Comparison of ENCODE assay signal across 9 mouse cellular contexts in genomic region chr17:36914108-36914507, GRCm38 (mm10). TPM values are rescaled to one million over a fixed set of nuclear protein-coding genes. Genes with fewer than 3 reads are reported as not detected.
DNase-seq lines count a peak whose midpoint lies in the region; TF ChIP-seq lines count a peak whose summit lies in the region.
"Had no signal": no experiment of that assay in that cellular context is flagged by ENCODE, and none has a peak within 500 bp of the region (broad histone marks: within the 10 kb centered on the region; RNA-seq: fewer than 3 reads in every experiment).

No protein-coding gene starts in this region.

- H3K4me3 ChIP-seq in gastrocnemius, adult 2 months: no peak overlapping the region
- no peak overlapping the region for H3K4me3 ChIP-seq in layer of hippocampus, adult 2 months
- H3K4me3 ChIP-seq: lung, embryonic 15.5 days had no signal

- intact Hi-C loops in gastrocnemius, adult 2 months (cut with DNase I): loop anchor here (2.0 kb wide), 1 partner anchor 83 kb away; no protein-coding TSS in a partner anchor

- peak; percentile 86 for TF ChIP-seq CTCF in gastrocnemius, adult 2 months (IDR thresholded peaks at IDR 0.05)
- peak; percentile 90 for TF ChIP-seq CTCF in layer of hippocampus, adult 2 months (conservative IDR thresholded peaks at IDR 0.05)

- peak; percentile 63 to 89 for DNase-seq in adrenal gland, adult (ENCODE audit: inconsistent age in 2 of 2, low spot score in 1 of 2)
- DNase-seq in adrenal gland, adult 8-10 months: no peak
- peak; percentile 43 for DNase-seq in Muller cell, postnatal 12 days (ENCODE audit: inconsistent ontology term)
- DNase-seq in cerebellum, adult 9-11 months: peak; percentile 61
- peak; percentile 75 for DNase-seq in gastrocnemius, adult 2 months
- DNase-seq in layer of hippocampus, adult 2 months (ENCODE audit: low spot score in 2 of 2): peak; percentile 70 to 86
- peak; percentile 77 for DNase-seq in lung, postnatal 25 days (ENCODE audit: low spot score)
- DNase-seq in right cerebral cortex, postnatal 4 days: peak; percentile 81

- no peak overlapping the region for H3K27ac ChIP-seq in gastrocnemius, adult 2 months
- no peak overlapping the region for H3K27ac ChIP-seq in layer of hippocampus, adult 2 months
- H3K27ac ChIP-seq: lung, embryonic 15.5 days had no signal

RNA-seq across cellular contexts. Expression of gene Trim31, which starts 16.2 kb away (rescaled TPM):
- total RNA-seq in adrenal gland, adult 8-10 months (2022): not detected
- not detected for total RNA-seq in gastrocnemius, adult 2 months (2021)
- under 1 TPM in 1 of 2 experiments, not detected in 1; 0.15 TPM for total RNA-seq in layer of hippocampus, adult 2 months (2021)

RNA-seq across cellular contexts. Expression of gene Trim40, which starts 24.2 kb away (rescaled TPM):
- total RNA-seq in adrenal gland, adult 8-10 months (2022): 1 to 10 TPM in 3 of 4 experiments, under 1 TPM in 1; 0.42 to 6.1 (median 3.3) TPM
- total RNA-seq in gastrocnemius, adult 2 months (2021): not detected
- total RNA-seq in layer of hippocampus, adult 2 months (2021): not detected

RNA-seq across cellular contexts. Expression of gene Rnf39, which starts 28.6 kb away (rescaled TPM):
- total RNA-seq in adrenal gland, adult 8-10 months (2022): under 1 TPM in 3 of 4 experiments, not detected in 1; 0.15 to 0.51 (median 0.17) TPM
- under 1 TPM; 0.14 to 0.33 TPM for total RNA-seq in gastrocnemius, adult 2 months (2021)
- 1 to 10 TPM; 5.2 to 5.3 TPM for total RNA-seq in layer of hippocampus, adult 2 months (2021)

RNA-seq across cellular contexts. Expression of gene Ppp1r11, which starts 37.4 kb away (rescaled TPM):
- total RNA-seq in adrenal gland, adult 8-10 months (2022): 100 to 1,000 TPM in 1 of 4 experiments, 10 to 100 TPM in 3; 74.5 to 104 (median 81.9) TPM
- total RNA-seq in gastrocnemius, adult 2 months (2021): 10 to 100 TPM; 52.2 to 57.7 TPM
- total RNA-seq in layer of hippocampus, adult 2 months (2021): 100 to 1,000 TPM; 132 to 139 TPM

RNA-seq across cellular contexts. Expression of gene Znrd1, which starts 44.3 kb away (rescaled TPM):
- 10 to 100 TPM; 39.0 to 48.4 (median 43.6) TPM for total RNA-seq in adrenal gland, adult 8-10 months (2022)
- 10 to 100 TPM; 17.7 to 23.6 TPM for total RNA-seq in gastrocnemius, adult 2 months (2021)
- total RNA-seq in layer of hippocampus, adult 2 months (2021): 10 to 100 TPM; 30.6 to 34.5 TPM

Comparison
In these comparisons a context has a peak if more than half of its experiments do, and no peak if none do; other contexts are left out.
1. RNA of gene Rnf39, which starts 28.6 kb away (total RNA-seq): 5.2 to 5.3 TPM in layer of hippocampus, adult 2 months; 0.14 to 0.33 TPM in gastrocnemius, adult 2 months and 0.15 to 0.51 TPM in adrenal gland, adult 8-10 months; every median in the first group is over 4 times any median in the second.